Mouse (Mus musculus): ENCODE results near the gene Rpl38. TPM values are rescaled to one million over a fixed set of nuclear protein-coding genes. Genes with fewer than 3 reads are reported as not detected.
A peak's percentile ranks its signal among the peaks of the same experiment; 100 is the strongest.

The Rpl38 gene
- polyA plus RNA-seq, 1 experiment from 2014 or later = 943 TPM

- Histone ChIP-seq H3K9me3 (ENCODE audit: control insufficient read depth, low read length) (peaks cover 5% of the 10 kb centered on the region; the same call in 1 of the 2 replicates), H3K4me2 (ENCODE audit: low read depth, low read length, severe bottlenecking) (no peak overlapping the region), H3K36me3 (ENCODE audit: control insufficient read depth, insufficient read depth, low read length) (no peaks in the 10 kb centered on the region), H3K27ac (ENCODE audit: low read depth, low read length) (no peak overlapping the region), H3K4me1 (replicated peaks; ENCODE audit: control insufficient read depth, insufficient read depth, low read length) (no peaks in the 10 kb centered on the region), H3K4me3 (ENCODE audit: low read depth, low read length) (no peak overlapping the region), H3K27me3 (ENCODE audit: control insufficient read depth, insufficient read depth, low read length) (no peaks in the 10 kb centered on the region; the same call in 1 of the 2 replicates), H3K9ac (ENCODE audit: low read length) (no peak overlapping the region)
- ATAC-seq (replicated peaks; ENCODE audit: low FRiP score) = no peak
- 70% methylated on average over 4 of the region's 4 CpGs for WGBS
- no peak for DNase-seq (ENCODE audit: low spot score)
Observed at GRCm38 (mm10) chr11:114649510-114649909, 18.8 kb upstream of the Rpl38 start.

- Histone ChIP-seq H3K4me3 (ENCODE audit: low read depth, low read length) (no peak overlapping the region), H3K4me1 (replicated peaks; ENCODE audit: control insufficient read depth, insufficient read depth, low read length) (no peaks in the 10 kb centered on the region), H3K27ac (ENCODE audit: low read depth, low read length) (no peak overlapping the region), H3K4me2 (ENCODE audit: low read depth, low read length, severe bottlenecking) (no peak overlapping the region), H3K9me3 (ENCODE audit: control insufficient read depth, low read length) (no peaks in the 10 kb centered on the region), H3K36me3 (ENCODE audit: control insufficient read depth, insufficient read depth, low read length) (no peaks in the 10 kb centered on the region), H3K27me3 (ENCODE audit: control insufficient read depth, insufficient read depth, low read length) (no peaks in the 10 kb centered on the region; the same call in 1 of the 2 replicates), H3K9ac (ENCODE audit: low read length) (no peak overlapping the region)
- 5% methylated on average over 16 of the region's 16 CpGs for WGBS
- ATAC-seq (replicated peaks; ENCODE audit: low FRiP score) (no peak), DNase-seq (ENCODE audit: low spot score) (peak; percentile 67)
Observed at GRCm38 (mm10) chr11:114652531-114652930, 15.8 kb upstream of the Rpl38 start.

GRCm38 (mm10) chr11:114653664-114654063 is 14.7 kb upstream of the Rpl38 start:
- no peaks in the 10 kb centered on the region for H3K9me3 ChIP-seq (ENCODE audit: control insufficient read depth, low read length)
- H3K9ac ChIP-seq (ENCODE audit: low read length) = no peak overlapping the region
- no peak overlapping the region for H3K27ac ChIP-seq (ENCODE audit: low read depth, low read length)
- no peak overlapping the region for H3K4me3 ChIP-seq (ENCODE audit: low read depth, low read length)
- ATAC-seq (replicated peaks; ENCODE audit: low FRiP score) = no peak
- H3K27me3 ChIP-seq (ENCODE audit: control insufficient read depth, insufficient read depth, low read length) = no peaks in the 10 kb centered on the region; the same call in 1 of the 2 replicates
- DNase-seq (ENCODE audit: low spot score) = no peak
- 74% methylated on average over 6 of the region's 6 CpGs for WGBS
- H3K36me3 ChIP-seq (ENCODE audit: control insufficient read depth, insufficient read depth, low read length) = no peaks in the 10 kb centered on the region
- no peak overlapping the region for H3K4me2 ChIP-seq (ENCODE audit: low read depth, low read length, severe bottlenecking)
- no peaks in the 10 kb centered on the region for H3K4me1 ChIP-seq (replicated peaks; ENCODE audit: control insufficient read depth, insufficient read depth, low read length)

- Histone ChIP-seq H3K4me3 (ENCODE audit: low read depth, low read length) (no peak overlapping the region), H3K4me2 (ENCODE audit: low read depth, low read length, severe bottlenecking) (no peak overlapping the region), H3K9me3 (ENCODE audit: control insufficient read depth, low read length) (no peaks in the 10 kb centered on the region), H3K36me3 (ENCODE audit: control insufficient read depth, insufficient read depth, low read length) (no peaks in the 10 kb centered on the region), H3K27ac (ENCODE audit: low read depth, low read length) (no peak overlapping the region), H3K4me1 (replicated peaks; ENCODE audit: control insufficient read depth, insufficient read depth, low read length) (no peaks in the 10 kb centered on the region), H3K9ac (ENCODE audit: low read length) (no peak overlapping the region), H3K27me3 (ENCODE audit: control insufficient read depth, insufficient read depth, low read length) (no peaks in the 10 kb centered on the region; the same call in 1 of the 2 replicates)
- ATAC-seq (replicated peaks; ENCODE audit: low FRiP score) (no peak), DNase-seq (ENCODE audit: low spot score) (no peak)
- WGBS = 57% methylated on average over 5 of the region's 5 CpGs
Observed at GRCm38 (mm10) chr11:114654552-114654951, 13.8 kb upstream of the Rpl38 start.

- H3K36me3 ChIP-seq (ENCODE audit: control insufficient read depth, insufficient read depth, low read length) = no peaks in the 10 kb centered on the region
- H3K9me3 ChIP-seq (ENCODE audit: control insufficient read depth, low read length) = no peaks in the 10 kb centered on the region
- DNase-seq (ENCODE audit: low spot score) = no peak
- no peak overlapping the region for H3K9ac ChIP-seq (ENCODE audit: low read length)
- no peak overlapping the region for H3K27ac ChIP-seq (ENCODE audit: low read depth, low read length)
- no peak overlapping the region for H3K4me3 ChIP-seq (ENCODE audit: low read depth, low read length)
- no peak for ATAC-seq (replicated peaks; ENCODE audit: low FRiP score)
- H3K4me2 ChIP-seq (ENCODE audit: low read depth, low read length, severe bottlenecking) = no peak overlapping the region
- no peaks in the 10 kb centered on the region for H3K4me1 ChIP-seq (replicated peaks; ENCODE audit: control insufficient read depth, insufficient read depth, low read length)
- H3K27me3 ChIP-seq (ENCODE audit: control insufficient read depth, insufficient read depth, low read length) = no peaks in the 10 kb centered on the region; the same call in 1 of the 2 replicates
- WGBS = 87% methylated on average over 7 of the region's 7 CpGs
Observed at GRCm38 (mm10) chr11:114655350-114656008, 12.8 kb upstream of the Rpl38 start.

GRCm38 (mm10) chr11:114656994-114657644 is 11.2 kb upstream of the Rpl38 start:
- DNase-seq (ENCODE audit: low spot score) = no peak
- no peak overlapping the region for H3K27ac ChIP-seq (ENCODE audit: low read depth, low read length)
- H3K9me3 ChIP-seq (ENCODE audit: control insufficient read depth, low read length) = no peaks in the 10 kb centered on the region
- H3K4me2 ChIP-seq (ENCODE audit: low read depth, low read length, severe bottlenecking) = no peak overlapping the region
- no peaks in the 10 kb centered on the region; the same call in 1 of the 2 replicates for H3K27me3 ChIP-seq (ENCODE audit: control insufficient read depth, insufficient read depth, low read length)
- no peaks in the 10 kb centered on the region for H3K4me1 ChIP-seq (replicated peaks; ENCODE audit: control insufficient read depth, insufficient read depth, low read length)
- no peak overlapping the region for H3K9ac ChIP-seq (ENCODE audit: low read length)
- ATAC-seq (replicated peaks; ENCODE audit: low FRiP score) = no peak
- WGBS = 60% methylated on average over 27 of the region's 27 CpGs
- H3K36me3 ChIP-seq (ENCODE audit: control insufficient read depth, insufficient read depth, low read length) = no peaks in the 10 kb centered on the region
- H3K4me3 ChIP-seq (ENCODE audit: low read depth, low read length) = no peak overlapping the region

- Histone ChIP-seq H3K4me2 (ENCODE audit: low read depth, low read length, severe bottlenecking) (no peak overlapping the region), H3K9ac (ENCODE audit: low read length) (no peak overlapping the region), H3K4me1 (replicated peaks; ENCODE audit: control insufficient read depth, insufficient read depth, low read length) (no peaks in the 10 kb centered on the region), H3K4me3 (ENCODE audit: low read depth, low read length) (no peak overlapping the region), H3K36me3 (ENCODE audit: control insufficient read depth, insufficient read depth, low read length) (no peaks in the 10 kb centered on the region), H3K27me3 (ENCODE audit: control insufficient read depth, insufficient read depth, low read length) (no peaks in the 10 kb centered on the region), H3K27ac (ENCODE audit: low read depth, low read length) (no peak overlapping the region), H3K9me3 (ENCODE audit: control insufficient read depth, low read length) (no peaks in the 10 kb centered on the region)
- peak; percentile 87 for DNase-seq (ENCODE audit: low spot score)
- no peak for ATAC-seq (replicated peaks; ENCODE audit: low FRiP score)
- WGBS = 26% methylated on average over 7 of the region's 7 CpGs
Observed at GRCm38 (mm10) chr11:114657737-114658136, 10.6 kb upstream of the Rpl38 start.

- ATAC-seq (replicated peaks; ENCODE audit: low FRiP score) = no peak
- H3K4me1 ChIP-seq (replicated peaks; ENCODE audit: control insufficient read depth, insufficient read depth, low read length) = no peaks in the 10 kb centered on the region
Observed at GRCm38 (mm10) chr11:114662161-114662560, 6.2 kb upstream of the Rpl38 start.

More at GRCm38 (mm10) chr11:114662161-114662560, 6.2 kb upstream of the Rpl38 start:
- no peaks in the 10 kb centered on the region for H3K9me3 ChIP-seq (ENCODE audit: control insufficient read depth, low read length)
- no peak overlapping the region for H3K27ac ChIP-seq (ENCODE audit: low read depth, low read length)
- no peak overlapping the region for H3K4me3 ChIP-seq (ENCODE audit: low read depth, low read length)
- no peak overlapping the region for H3K4me2 ChIP-seq (ENCODE audit: low read depth, low read length, severe bottlenecking)
- no peaks in the 10 kb centered on the region for H3K27me3 ChIP-seq (ENCODE audit: control insufficient read depth, insufficient read depth, low read length)
- no peak for DNase-seq (ENCODE audit: low spot score)
- WGBS = 91% methylated on average over 14 of the region's 14 CpGs
- H3K9ac ChIP-seq (ENCODE audit: low read length) = no peak overlapping the region
- H3K36me3 ChIP-seq (ENCODE audit: control insufficient read depth, insufficient read depth, low read length) = no peaks in the 10 kb centered on the region
